Mouse (Mus musculus) CH12.LX (cell line): ENCODE measurements at regions not wholly inside any gene's neighbourhood (a gene's known extent, or its start where the extent isn't known, plus 50 kb on each side); places are given as distances from the start of the nearest gene placed in this dataset.

Experiments
- DNase-seq: peaks from one replicate; pipeline ENCODE4 v3.0.0-alpha.2; 2013; ENCODE audit errors: extremely low read depth
- H3K27ac ChIP-seq: 2 replicates; pipeline ENCODE4 v1.5.1; 2012; ENCODE audit warnings: low read depth, mild to moderate bottlenecking, control low read depth, moderate library complexity; ENCODE audit not compliant: insufficient read depth
- H3K27me3 ChIP-seq: replicated peaks from 2 replicates; pipeline ENCODE3; 2012; ENCODE audit warnings: inconsistent platforms
- H3K36me3 ChIP-seq, 2 experiments: replicated peaks in 1 of 2; 2 replicates each; pipeline versions ENCODE3 to v1.6.1; 2012; ENCODE audit warnings: inconsistent platforms in 1 of 2, low read length in 1 of 2, mild to moderate bottlenecking in 1 of 2, mixed read lengths in 1 of 2, moderate library complexity in 1 of 2; ENCODE audit not compliant: control insufficient read depth in 1 of 2, insufficient read depth in 1 of 2
- H3K4me1 ChIP-seq, 2 experiments: 2 replicates each; pipeline ENCODE4 v1.6.1; 2012; ENCODE audit warnings: inconsistent platforms in 1 of 2, moderate library complexity in 1 of 2; ENCODE audit not compliant: insufficient read depth in 2 of 2, control insufficient read depth in 1 of 2
- H3K4me2 ChIP-seq: 2 replicates; pipeline ENCODE4 v1.6.1; 2012; ENCODE audit warnings: low read depth, mild to moderate bottlenecking, control low read depth; ENCODE audit not compliant: poor library complexity, insufficient read depth, severe bottlenecking
- H3K4me3 ChIP-seq, 3 experiments: fragments of 150-350 bp in 1 of 3; sonication (generic) in 1 of 3; replicated peaks in 1 of 3; 2 replicates each; pipeline versions ENCODE3 to v1.5.1; 2011 to 2012; ENCODE audit warnings: low read depth in 2 of 3, low read length in 2 of 3, mild to moderate bottlenecking in 2 of 3, moderate library complexity in 2 of 3, control low read depth in 1 of 3, improper control_type of control experiment in 1 of 3, inconsistent platforms in 1 of 3, mixed read lengths in 1 of 3; ENCODE audit not compliant: poor library complexity in 1 of 3
- H3K79me2 ChIP-seq: replicated peaks from 2 replicates; pipeline ENCODE4 v1.6.1; 2012; ENCODE audit warnings: mild to moderate bottlenecking, moderate library complexity; ENCODE audit not compliant: control insufficient read depth, poor library complexity, insufficient read depth, severe bottlenecking; ENCODE audit errors: extremely low read depth
- H3K9ac ChIP-seq: 2 replicates; pipeline ENCODE4 v1.6.1; 2012; ENCODE audit warnings: low read depth, mild to moderate bottlenecking, control low read depth, moderate library complexity; ENCODE audit not compliant: insufficient read depth
- H3K9me3 ChIP-seq: replicated peaks from 2 replicates; pipeline ENCODE3; 2012; ENCODE audit warnings: low read length, inconsistent platforms, mixed read lengths
- CHD1 ChIP-seq: IDR thresholded peaks from 2 replicates; pipeline ENCODE4 v1.6.1; 2012; ENCODE audit warnings: low read depth, low read length, improper control_type of control experiment, inconsistent platforms
- CHD2 ChIP-seq: IDR thresholded peaks from 2 replicates; pipeline ENCODE4 v1.6.1; 2011; ENCODE audit warnings: low read length, improper control_type of control experiment
- E2F4 ChIP-seq: IDR thresholded peaks from 2 replicates; pipeline ENCODE4 v1.6.1; 2011; ENCODE audit warnings: low read depth, low read length, improper control_type of control experiment; ENCODE audit not compliant: insufficient replicate concordance
- GABPA ChIP-seq: IDR thresholded peaks from 2 replicates; pipeline ENCODE4 v1.6.1; 2012; ENCODE audit warnings: low read depth, low read length, improper control_type of control experiment, inconsistent platforms; ENCODE audit not compliant: insufficient replicate concordance
- HCFC1 ChIP-seq: IDR thresholded peaks from 2 replicates; pipeline ENCODE4 v1.6.1; 2012; ENCODE audit warnings: low read depth, mild to moderate bottlenecking, inconsistent platforms, low read length, improper control_type of control experiment
- KAT2A ChIP-seq: IDR thresholded peaks from 2 replicates; pipeline ENCODE4 v1.6.1; 2012; ENCODE audit warnings: low read length, improper control_type of control experiment, inconsistent platforms; ENCODE audit not compliant: insufficient replicate concordance
- MAFK ChIP-seq: IDR thresholded peaks from 2 replicates; pipeline ENCODE4 v1.6.1; 2011; ENCODE audit warnings: low read length, improper control_type of control experiment; ENCODE audit not compliant: insufficient replicate concordance
- MXI1 ChIP-seq: IDR thresholded peaks from 2 replicates; pipeline ENCODE4 v1.6.1; 2011; ENCODE audit warnings: mild to moderate bottlenecking, low read depth, low read length, improper control_type of control experiment
- NELFE ChIP-seq: IDR thresholded peaks from 2 replicates; pipeline ENCODE4 v1.6.1; 2011; ENCODE audit warnings: low read depth, low read length, improper control_type of control experiment
- SIN3A ChIP-seq: IDR thresholded peaks from 2 replicates; pipeline ENCODE4 v1.6.1; 2012; ENCODE audit warnings: low read length, improper control_type of control experiment, inconsistent platforms
- TBP ChIP-seq: conservative IDR thresholded peaks from 2 replicates; pipeline ENCODE4 v1.6.1; 2011; ENCODE audit warnings: low read depth, low read length, improper control_type of control experiment
- UBTF ChIP-seq: IDR thresholded peaks from 2 replicates; pipeline ENCODE4 v1.6.1; 2012; ENCODE audit warnings: low read depth, mild to moderate bottlenecking, inconsistent platforms, low read length, improper control_type of control experiment, moderate library complexity
- USF1 ChIP-seq: IDR thresholded peaks from 2 replicates; pipeline ENCODE4 v1.6.1; 2014; ENCODE audit warnings: low read depth, mild to moderate bottlenecking, inconsistent platforms, low read length, improper control_type of control experiment
- USF2 ChIP-seq: conservative IDR thresholded peaks from 2 replicates; pipeline ENCODE4 v1.6.1; 2011; ENCODE audit warnings: low read depth, low read length, improper control_type of control experiment
- ZNF384 ChIP-seq: IDR thresholded peaks from 2 replicates; pipeline ENCODE4 v1.6.1; 2012; ENCODE audit warnings: low read depth, low read length, improper control_type of control experiment, inconsistent platforms
- dilution Hi-C: fragments of 300-500 bp; cut with MboI; formaldehyde crosslinking; loops from 2 replicates; pipeline ENCODE4 v1.14.3; 2020; ENCODE audit warnings: low sequenced_read_pairs; ENCODE audit not compliant: extremely low pct_unique_long_range_greater_than_20kb, extremely low pct_ligation_motif_present
- in situ Hi-C: fragments of 300-500 bp; cut with MboI; formaldehyde crosslinking; loops from 3 replicates; pipeline ENCODE4 v1.14.3; 2019; ENCODE audit warnings: low sequenced_read_pairs, low pct_ligation_motif_present, low pct_unique_long_range_greater_than_20kb, mixed read lengths

GRCm38 (mm10) chr1:71853212-71853611, 200.2 kb upstream of the Fn1 start:
- 0 out of 4 replicates have a peak, but pooled peaks cover 0 to 3% of the 10 kb centered on the region in 2 experiments for H3K4me1 ChIP-seq
- in situ Hi-C loops, result no loop called here
- DNase-seq, result no peak

GRCm38 (mm10) chr1:71851268-71851667, 198.3 kb upstream of the Fn1 start:
- in situ Hi-C loops (no loop called here), dilution Hi-C loops (no loop called here)
- Histone ChIP-seq H3K36me3 (no peaks in the 10 kb centered on the region), H3K4me1 (0 out of 4 replicates have a peak, but pooled peaks cover 0 to 3% of the 10 kb centered on the region in 2 experiments), H3K4me3 (no peak overlapping the region), H3K79me2 (no peaks in the 10 kb centered on the region), H3K27ac (no peak overlapping the region), H3K4me2 (no peak overlapping the region), H3K27me3 (no peaks in the 10 kb centered on the region), H3K9ac (no peak overlapping the region), H3K9me3 (no peaks in the 10 kb centered on the region)
- peak; percentile 11 for DNase-seq
- no peak for TF ChIP-seq CHD1
- TF ChIP-seq MAFK, result no peak
- no peak for TF ChIP-seq UBTF
- no peak for TF ChIP-seq E2F4
- no peak for TF ChIP-seq SIN3A
- TF ChIP-seq USF1, result no peak
- TF ChIP-seq USF2, result no peak
- TF ChIP-seq TBP, result no peak
- TF ChIP-seq CHD2, result no peak

More at GRCm38 (mm10) chr1:71853212-71853611, 200.2 kb upstream of the Fn1 start:
- Histone ChIP-seq H3K27me3 (no peaks in the 10 kb centered on the region), H3K4me2 (no peak overlapping the region), H3K9me3 (no peaks in the 10 kb centered on the region), H3K4me3 (no peak overlapping the region), H3K36me3 (no peaks in the 10 kb centered on the region), H3K9ac (no peak overlapping the region), H3K27ac (no peak overlapping the region), H3K79me2 (no peaks in the 10 kb centered on the region)
- dilution Hi-C loops, result no loop called here
- TF ChIP-seq HCFC1 (no peak), KAT2A (no peak), USF2 (no peak), ZNF384 (no peak)

DNA sequence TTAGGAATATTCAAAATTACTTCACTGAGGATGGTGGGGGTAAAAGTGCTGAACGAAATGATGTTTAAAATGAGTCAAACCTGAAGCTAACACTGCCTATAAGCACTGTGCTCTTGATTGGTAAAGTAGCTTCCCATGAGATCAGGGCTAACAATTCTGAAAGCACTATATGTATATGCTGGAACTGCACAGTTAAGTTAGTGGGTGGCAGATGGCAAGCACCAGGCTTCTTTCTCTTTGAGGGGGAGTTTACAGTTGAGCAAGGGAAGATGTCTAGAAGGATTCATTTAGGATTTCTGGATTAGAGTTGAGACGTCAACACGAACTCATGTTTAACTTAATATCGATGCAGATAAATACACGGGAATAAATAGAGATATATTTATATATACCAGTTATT, 195.7 kb upstream of the Fn1 start:
- no peak for DNase-seq
- Histone ChIP-seq H3K27me3 (no peaks in the 10 kb centered on the region), H3K36me3 (no peaks in the 10 kb centered on the region), H3K4me3 (no peak overlapping the region), H3K79me2 (no peaks in the 10 kb centered on the region), H3K27ac (no peak overlapping the region), H3K4me1 (0 out of 4 replicates have a peak, but pooled peaks cover 0 to 3% of the 10 kb centered on the region in 2 experiments), H3K4me2 (no peak overlapping the region), H3K9ac (no peak overlapping the region), H3K9me3 (no peaks in the 10 kb centered on the region)
- in situ Hi-C loops (no loop called here), dilution Hi-C loops (no loop called here)
- TF ChIP-seq NELFE (no peak), MXI1 (no peak), GABPA (no peak), USF2 (no peak), UBTF (no peak)
